Mouse (Mus musculus): Measurements from ENCODE around the gene Lrpap1. TPM values are rescaled to one million over a fixed set of nuclear protein-coding genes. Genes with fewer than 3 reads are reported as not detected.

Gene Lrpap1
- total RNA-seq, 2 experiments from 2014 or later: 28.4 to 28.5 TPM

DNA sequence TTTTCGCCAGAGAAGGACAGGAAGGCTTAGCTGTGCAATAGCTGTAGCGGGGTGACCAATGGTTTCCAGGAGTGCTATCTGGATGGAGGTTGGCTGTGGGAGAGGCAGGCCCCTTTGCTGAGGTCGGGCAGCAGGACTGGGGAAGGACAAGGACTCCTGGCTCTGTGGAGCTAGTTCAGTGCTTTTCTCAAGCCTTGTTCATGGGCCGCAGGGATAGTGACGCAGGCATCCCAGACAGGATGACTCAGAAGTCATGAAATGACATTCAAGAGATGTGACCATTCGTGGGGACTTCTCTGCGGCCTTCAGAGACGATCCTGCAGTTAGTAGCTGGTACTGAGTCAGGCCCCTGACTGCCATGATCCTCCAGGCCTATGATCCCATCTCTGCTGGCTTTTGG is 35.3 kb downstream of the Lrpap1 start:
- no peak for DNase-seq
- intact Hi-C loops (cut with DNase I): no loop called here

DNA sequence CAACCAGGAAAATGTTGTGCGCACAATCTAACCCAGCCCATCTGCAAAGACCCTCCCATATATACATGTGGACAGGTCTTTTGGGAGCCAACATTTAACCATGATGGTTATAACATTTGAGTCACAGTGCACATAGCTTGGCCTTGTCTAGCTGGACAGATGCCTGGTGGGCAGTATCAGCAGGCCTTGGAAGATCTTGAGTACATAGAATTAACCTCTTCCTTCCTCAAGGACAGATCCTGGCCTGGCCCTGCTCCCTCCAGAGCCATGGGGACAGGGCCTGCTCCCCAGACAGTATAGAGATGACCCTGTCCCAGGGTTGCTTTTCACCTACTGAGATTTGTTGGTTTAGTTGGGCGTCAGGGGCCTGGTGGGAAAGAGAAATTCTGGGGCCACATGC is 35.7 kb downstream of the Lrpap1 start:
- intact Hi-C loops (cut with DNase I): no loop called here

DNA sequence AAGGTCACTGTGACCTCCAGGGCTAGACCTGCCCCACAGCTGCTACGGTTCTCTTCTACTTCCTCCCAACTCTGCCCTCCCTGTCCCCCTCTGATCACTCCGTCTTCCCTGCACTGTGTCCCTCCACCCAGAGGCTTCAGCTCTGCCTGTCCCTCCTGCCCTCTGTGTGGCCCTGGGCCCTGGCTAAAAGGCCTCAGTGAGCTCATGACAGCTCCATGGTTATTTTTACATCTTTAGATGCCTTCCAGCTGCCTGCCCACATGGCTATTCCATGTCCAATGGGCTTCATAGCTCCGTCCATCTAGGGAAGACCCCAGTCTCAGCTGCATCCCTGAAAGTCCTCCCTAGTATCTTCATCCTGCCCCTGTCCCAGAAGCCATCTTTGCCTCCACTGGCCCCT is 45.5 kb downstream of the Lrpap1 start:
- no peak for DNase-seq
- intact Hi-C loops (cut with DNase I): no loop called here

More for the DNA sequence above, 35.7 kb downstream of the Lrpap1 start:
- DNase-seq: no peak

DNA sequence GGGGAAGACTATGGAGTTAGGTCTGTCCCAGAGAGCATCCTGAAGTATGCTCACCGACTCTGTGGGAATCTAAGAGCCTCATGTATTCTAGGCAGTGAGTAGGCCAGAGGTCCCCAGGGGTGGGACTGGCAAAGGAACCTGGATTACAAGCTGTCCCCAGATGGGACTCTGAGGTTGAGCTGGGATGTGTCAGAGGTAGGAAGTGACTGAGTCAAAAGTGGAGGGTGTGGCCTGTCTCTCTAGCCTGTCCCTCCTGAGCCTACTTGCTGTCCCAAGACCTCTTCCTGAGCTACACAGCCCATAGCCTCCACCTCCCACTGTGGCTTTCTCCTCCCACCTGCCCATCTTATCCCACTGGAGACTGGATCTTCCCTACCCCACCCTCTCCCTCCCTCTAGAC is 47.4 kb downstream of the Lrpap1 start:
- DNase-seq: no peak
- intact Hi-C loops (cut with DNase I): no loop called here

DNA sequence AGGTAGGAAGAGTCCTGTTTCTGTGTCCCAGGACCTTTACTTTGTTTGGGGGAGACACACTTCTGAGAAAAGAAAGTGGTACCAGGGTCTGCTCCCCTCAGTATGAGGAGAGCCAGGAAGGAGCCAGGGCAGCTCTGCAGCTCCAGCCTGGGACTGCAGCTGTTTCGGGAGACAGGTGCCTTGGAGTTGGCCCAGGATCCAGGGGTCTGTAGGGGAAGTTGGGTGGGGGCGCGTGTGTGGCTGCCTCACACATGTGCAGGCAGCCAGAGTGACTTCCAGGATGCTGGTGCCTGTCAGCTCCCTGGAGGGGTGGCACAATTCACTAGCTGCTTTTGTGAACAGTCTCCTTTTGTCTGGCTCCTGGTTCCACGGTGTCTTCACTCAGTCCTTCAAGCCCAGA is 48.0 kb downstream of the Lrpap1 start:
- intact Hi-C loops (cut with DNase I): no loop called here
- no peak for DNase-seq

DNA sequence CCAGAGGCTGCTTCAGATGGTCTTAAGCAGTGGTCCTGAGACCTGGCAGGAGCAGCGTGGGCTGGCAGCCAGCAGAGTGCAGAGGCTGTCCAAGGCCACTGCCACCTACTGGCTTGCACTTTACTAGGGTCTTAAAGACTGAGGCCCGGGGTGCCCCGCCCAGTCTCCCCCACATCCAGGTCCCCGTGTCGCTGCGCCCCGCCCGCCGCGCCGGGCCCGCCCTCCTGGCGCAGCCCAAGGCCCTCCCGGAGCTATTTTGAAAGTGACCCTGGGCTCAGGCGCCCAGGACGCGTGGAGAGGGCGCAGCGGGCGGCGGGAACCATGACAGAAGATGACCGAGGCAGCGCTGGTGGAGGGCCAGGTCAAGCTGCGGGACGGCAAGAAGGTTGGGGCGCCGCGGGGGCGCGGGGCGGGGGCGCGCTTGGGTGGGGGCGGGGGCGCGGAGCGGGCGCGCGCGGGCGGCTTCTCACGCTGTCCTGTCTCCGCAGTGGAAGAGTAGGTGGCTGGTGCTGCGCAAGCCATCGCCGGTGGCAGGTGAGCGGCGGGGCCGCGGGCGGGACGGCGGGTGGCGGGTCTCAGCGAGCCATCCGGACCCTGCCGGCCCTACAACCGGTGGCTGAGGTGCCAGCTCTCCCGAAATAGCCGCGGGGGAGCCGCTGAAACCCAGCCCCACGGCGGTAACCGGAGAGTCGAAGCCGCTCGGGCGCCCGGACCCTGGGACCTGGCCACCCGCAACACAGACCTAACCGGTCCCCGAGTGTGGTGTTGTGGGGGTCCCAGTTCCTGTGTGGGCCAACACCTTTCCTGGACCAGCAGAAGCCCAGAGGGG is 48.7 kb downstream of the Lrpap1 start, which contains the start of gene Dok7:
Dok7 (plus strand) TSS at position 163 of the 829 bp plus-strand sequence.
- intact Hi-C loops (cut with DNase I): no loop called here
- DNase-seq: peak; percentile 49 to 53

DNA sequence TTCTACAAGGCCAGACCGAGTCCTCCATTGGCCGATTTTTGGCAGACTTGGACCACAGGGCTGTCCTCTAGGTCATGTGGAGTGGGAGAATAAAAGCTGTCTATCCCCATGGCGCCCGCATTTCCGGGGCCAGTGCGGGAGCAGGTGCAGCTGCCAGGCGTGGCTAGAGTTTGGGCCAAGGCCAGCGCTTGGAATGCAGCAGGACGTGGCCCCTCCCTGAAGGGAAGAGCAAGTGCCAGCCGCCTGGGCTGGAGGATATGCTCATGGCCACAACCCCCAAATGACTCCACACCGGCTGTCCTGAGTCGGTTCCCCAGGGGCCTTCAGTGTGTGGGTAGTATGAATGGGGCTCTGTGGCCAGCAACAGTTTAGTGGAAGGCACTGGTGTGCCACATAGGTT is 50.5 kb downstream of the Lrpap1 start:
- intact Hi-C loops (cut with DNase I): no loop called here
- DNase-seq: peak in 1 of 2 experiments; percentile 49

DNA sequence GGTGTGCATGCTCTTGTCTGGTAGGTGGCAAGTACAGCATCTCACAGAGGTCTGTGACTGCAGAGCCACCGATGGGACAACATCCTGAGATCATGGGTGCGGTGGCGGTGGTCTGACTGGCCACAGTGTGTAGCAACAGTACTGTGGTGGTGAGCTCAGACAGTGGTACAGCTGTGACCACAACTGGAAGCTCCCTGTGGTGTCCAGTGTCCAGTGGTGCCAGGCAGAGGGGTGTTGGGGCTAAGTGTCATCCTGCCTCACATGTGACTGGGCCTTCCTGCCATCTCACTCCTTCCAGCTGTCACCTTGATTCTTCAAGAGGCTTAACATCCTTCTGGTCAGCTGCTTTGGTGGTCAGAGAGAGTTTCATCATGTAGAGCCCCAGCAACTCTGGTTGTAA is 50.9 kb downstream of the Lrpap1 start:
- intact Hi-C loops (cut with DNase I): loop anchor here (5.0 kb wide), 1 partner anchor 78 kb away; no protein-coding TSS in a partner anchor
- DNase-seq: no peak

DNA sequence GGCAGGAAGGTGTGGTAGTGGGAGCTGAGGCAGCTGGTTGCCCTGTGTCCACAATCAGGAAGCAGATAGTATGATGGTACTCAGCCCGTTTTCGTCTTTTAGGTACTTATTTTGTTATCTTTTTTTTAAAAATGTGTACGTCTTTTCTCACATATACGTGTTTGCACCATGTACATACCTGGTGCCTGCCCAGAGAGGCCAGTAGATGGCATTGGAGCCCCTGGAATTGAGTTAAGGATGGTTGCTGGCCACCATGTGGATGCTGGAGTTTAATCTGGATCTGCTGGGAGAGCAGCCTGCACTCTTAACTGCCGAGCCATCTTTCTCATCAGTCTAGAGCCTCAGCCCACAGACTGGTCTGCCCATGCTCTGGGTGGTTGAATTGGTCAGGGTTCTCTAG is 55.0 kb downstream of the Lrpap1 start:
- intact Hi-C loops (cut with DNase I): loop anchor here (2.0 to 5.0 kb wide), 2 partner anchors 38 to 82 kb away; no protein-coding TSS in a partner anchor
- no peak for DNase-seq

DNA sequence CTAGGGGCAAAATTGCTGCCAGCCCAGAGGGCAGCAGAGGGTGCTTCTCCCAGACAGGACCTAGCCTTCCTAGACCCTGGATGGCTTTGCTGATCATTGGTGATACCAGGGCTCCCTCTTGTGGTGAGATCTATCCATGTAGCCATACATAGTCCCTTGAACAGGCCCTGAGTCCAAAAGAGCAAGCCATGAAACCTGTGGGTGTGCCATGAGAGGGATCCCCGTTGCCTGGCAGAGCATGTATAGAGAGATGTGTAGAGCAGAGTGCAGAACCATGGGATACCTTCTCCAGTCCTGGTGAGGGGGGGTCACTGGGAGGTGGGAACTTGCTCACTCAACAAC is 62.5 kb downstream of the Lrpap1 start:
- intact Hi-C loops (cut with DNase I): loop anchor here (2.0 kb wide), 1 partner anchor 62 kb away; no protein-coding TSS in a partner anchor
- DNase-seq: peak in 1 of 2 experiments; percentile 69

DNA sequence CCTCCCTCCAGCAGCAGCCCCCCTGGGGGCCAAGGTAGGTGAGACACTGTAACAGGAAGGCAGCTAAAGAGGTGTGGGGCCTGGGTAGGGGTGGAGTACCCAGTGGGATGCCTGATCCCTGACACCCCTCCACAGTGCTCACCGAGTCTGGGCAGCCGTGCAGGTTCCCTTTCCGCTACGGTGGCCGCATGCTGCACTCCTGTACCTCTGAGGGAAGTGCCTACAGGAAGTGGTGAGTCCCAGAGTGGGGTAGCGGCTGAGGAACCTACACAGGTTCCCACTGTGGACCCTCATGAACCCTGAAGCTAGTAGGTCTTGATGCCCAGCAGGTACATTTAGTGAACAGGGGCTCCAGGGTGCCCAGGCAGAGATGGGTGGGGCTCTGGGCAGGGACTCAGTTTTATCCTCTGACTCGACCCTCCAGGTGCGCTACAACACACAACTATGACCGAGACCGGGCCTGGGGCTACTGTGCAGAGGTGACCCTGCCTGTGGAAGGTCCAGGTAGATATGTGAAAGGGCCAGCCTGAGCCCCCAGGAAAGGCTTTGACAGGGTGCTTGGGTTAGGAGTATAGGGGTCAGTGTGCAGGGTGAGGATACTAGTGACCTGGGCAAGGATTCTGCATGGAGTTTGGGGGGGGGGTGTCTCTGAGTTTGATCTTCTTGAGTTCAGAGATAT is 63.0 kb downstream of the Lrpap1 start:
- no peak for DNase-seq
- intact Hi-C loops (cut with DNase I): loop anchor here (1.0 to 2.0 kb wide), 2 partner anchors 62 to 127 kb away; no protein-coding TSS in a partner anchor

Other genes starting within 250 kb of the Lrpap1 start
- gene Msantd1, start 197.8 kb downstream of the Lrpap1 start, total RNA-seq (2021): under 1 TPM; 0.13 to 0.49 TPM
- gene Rgs12, start 156.3 kb downstream of the Lrpap1 start, total RNA-seq (2021): 1 to 10 TPM; 2.5 to 3.8 TPM
- gene Hgfac, start 64.3 kb downstream of the Lrpap1 start, total RNA-seq (2021): under 1 TPM in 1 of 2 experiments, not detected in 1; 0.37 TPM
- 10 to 100 TPM; 26.8 to 28.4 TPM for gene Dok7, start 49.0 kb downstream of the Lrpap1 start, total RNA-seq (2021)
- under 1 TPM; 0.17 to 0.28 TPM for gene Adra2c, start 172.6 kb upstream of the Lrpap1 start, total RNA-seq (2021)